10 mouse cellular contexts compared by ENCODE assay signal in the genomic region with DNA sequence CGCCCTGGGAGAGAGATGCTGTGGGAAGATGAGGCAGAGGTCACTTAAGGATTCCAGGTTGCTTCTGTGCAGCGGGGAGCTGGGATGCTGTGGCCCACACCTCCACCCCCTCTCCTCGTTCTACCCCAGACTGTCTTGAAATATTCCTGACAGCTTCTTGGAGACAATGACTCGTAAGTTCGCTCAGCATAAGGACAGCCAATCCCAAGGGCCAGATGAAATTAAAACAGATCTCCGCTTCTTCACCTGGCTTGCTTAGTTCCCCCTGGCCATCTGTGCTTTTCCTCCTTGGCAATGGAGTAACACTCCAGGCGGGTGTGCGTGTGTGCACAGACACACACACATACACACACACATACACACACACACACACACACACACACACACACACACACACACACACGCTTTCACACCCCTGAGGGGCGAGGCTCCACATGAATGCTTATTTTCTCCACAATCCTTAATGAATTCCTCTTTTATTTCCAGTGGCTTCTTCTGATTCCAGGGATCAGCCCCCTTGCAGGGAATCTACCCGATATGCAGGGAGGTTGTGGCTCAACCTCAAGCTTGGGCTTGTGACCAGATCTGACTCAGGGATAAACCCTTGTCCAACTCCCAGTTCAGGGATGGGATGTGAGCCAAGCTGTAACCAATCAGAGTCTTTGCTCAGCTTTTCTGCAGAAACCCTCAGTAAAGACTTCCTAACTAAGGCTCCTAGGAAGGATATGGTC. TPM values are rescaled to one million over a fixed set of nuclear protein-coding genes. Genes with fewer than 3 reads are reported as not detected.
DNase-seq lines count a peak whose midpoint lies in the region; ATAC-seq and TF ChIP-seq lines count a peak whose summit lies in the region.
"Had no signal": no experiment of that assay in that cellular context is flagged by ENCODE, and none has a peak within 500 bp of the region (broad histone marks: within the 10 kb centered on the region; RNA-seq: fewer than 3 reads in every experiment).

No protein-coding gene starts in this region.

- H3K9me3 ChIP-seq in kidney, postnatal 0 days (replicated peaks; ENCODE audit: low read length) = no peaks in the 10 kb centered on the region
- H3K9me3 ChIP-seq in kidney, embryonic 16.5 days (ENCODE audit: low read length) = no peaks in the 10 kb centered on the region
- no peaks in the 10 kb centered on the region for H3K9me3 ChIP-seq in embryonic facial prominence, embryonic 15.5 days (replicated peaks)
- no peaks in the 10 kb centered on the region for H3K9me3 ChIP-seq in limb, embryonic 15.5 days

- H3K9ac ChIP-seq in kidney, postnatal 0 days (ENCODE audit: low read depth, low read length) = no peak overlapping the region
- H3K9ac ChIP-seq in kidney, embryonic 16.5 days (replicated peaks; ENCODE audit: low read length) = no peak overlapping the region
- H3K9ac ChIP-seq in embryonic facial prominence, embryonic 15.5 days = no peak overlapping the region
- no peak overlapping the region for H3K9ac ChIP-seq in limb, embryonic 15.5 days

- TF ChIP-seq CTCF in kidney, postnatal 0 days (IDR thresholded peaks at IDR 0.05; ENCODE audit: low read depth) = no peak

- no peak overlapping the region for H3K4me2 ChIP-seq in kidney, postnatal 0 days (ENCODE audit: low read length)
- no peak overlapping the region for H3K4me2 ChIP-seq in kidney, embryonic 16.5 days (replicated peaks; ENCODE audit: low read depth, low read length)
- no peak overlapping the region for H3K4me2 ChIP-seq in embryonic facial prominence, embryonic 15.5 days (replicated peaks)
- H3K4me2 ChIP-seq in limb, embryonic 15.5 days = no peak overlapping the region

- ATAC-seq in kidney, postnatal 0 days (replicated peaks; ENCODE audit: low FRiP score, low read depth) = no peak
- no peak for ATAC-seq in kidney, embryonic 16.5 days (ENCODE audit: low FRiP score, low TSS enrichment)
- ATAC-seq in embryonic facial prominence, embryonic 15.5 days (ENCODE audit: insufficient number of reproducible peaks, low FRiP score, low TSS enrichment, low read depth) = peak; percentile 61; the same call in 1 of the 2 replicates
- 0 out of 2 replicates have a peak, but pooled peaks have one; percentile 51 for ATAC-seq in limb, embryonic 15.5 days (ENCODE audit: insufficient number of reproducible peaks, low FRiP score, low TSS enrichment, low read depth)
- no peak for ATAC-seq in erythroid progenitor cell, adult 5-6 weeks (replicated peaks; ENCODE audit: low FRiP score, poor library complexity, severe bottlenecking)

- H3K36me3 ChIP-seq in kidney, postnatal 0 days (ENCODE audit: insufficient read depth, low read length) = no peaks in the 10 kb centered on the region
- no peaks in the 10 kb centered on the region for H3K36me3 ChIP-seq in kidney, embryonic 16.5 days (ENCODE audit: insufficient read depth, low read length)
- no peaks in the 10 kb centered on the region for H3K36me3 ChIP-seq in embryonic facial prominence, embryonic 15.5 days
- no peaks in the 10 kb centered on the region for H3K36me3 ChIP-seq in limb, embryonic 15.5 days

- no peaks in the 10 kb centered on the region; the same call in 1 of the 2 replicates for H3K4me1 ChIP-seq in kidney, postnatal 0 days (replicated peaks; ENCODE audit: insufficient read depth, low read length)
- peaks cover 17% of the 10 kb centered on the region for H3K4me1 ChIP-seq in kidney, embryonic 16.5 days (ENCODE audit: insufficient read depth, low read length)
- peaks cover 48% of the 10 kb centered on the region for H3K4me1 ChIP-seq in embryonic facial prominence, embryonic 15.5 days
- H3K4me1 ChIP-seq in limb, embryonic 15.5 days = peaks cover 41% of the 10 kb centered on the region

- H3K27me3 ChIP-seq in kidney, postnatal 0 days (ENCODE audit: insufficient read depth, low read length) = no peaks in the 10 kb centered on the region
- no peaks in the 10 kb centered on the region for H3K27me3 ChIP-seq in kidney, embryonic 16.5 days (ENCODE audit: insufficient read depth, low read length)
- H3K27me3 ChIP-seq in embryonic facial prominence, embryonic 15.5 days = no peaks in the 10 kb centered on the region
- no peaks in the 10 kb centered on the region for H3K27me3 ChIP-seq in limb, embryonic 15.5 days

- no peak overlapping the region for H3K27ac ChIP-seq in kidney, postnatal 0 days
- H3K27ac ChIP-seq in kidney, embryonic 16.5 days (ENCODE audit: low read length) = no peak overlapping the region
- peak overlapping the region; percentile 28; the same call in 1 of the 2 replicates for H3K27ac ChIP-seq in embryonic facial prominence, embryonic 15.5 days (replicated peaks)
- H3K27ac ChIP-seq in limb, embryonic 15.5 days = peak overlapping the region; percentile 27; the same call in 1 of the 2 replicates

- H3K4me3 ChIP-seq in kidney, postnatal 0 days (replicated peaks; ENCODE audit: low read depth, low read length) = no peak overlapping the region
- no peak overlapping the region for H3K4me3 ChIP-seq in kidney, embryonic 16.5 days (ENCODE audit: low read length)
- H3K4me3 ChIP-seq in embryonic facial prominence, embryonic 15.5 days (replicated peaks) = no peak overlapping the region
- no peak overlapping the region for H3K4me3 ChIP-seq in limb, embryonic 15.5 days

- 82% methylated on average over 11 of the region's 11 CpGs for WGBS in kidney, postnatal 0 days
- 87% methylated on average over 11 of the region's 11 CpGs for WGBS in kidney, embryonic 16.5 days
- WGBS in embryonic facial prominence, embryonic 15.5 days = 63% methylated on average over 11 of the region's 11 CpGs
- WGBS in limb, embryonic 15.5 days = 65% methylated on average over 11 of the region's 11 CpGs

- DNase-seq in kidney, postnatal 0 days (ENCODE audit: low spot score) = peak; percentile 19
- DNase-seq in adrenal gland, postnatal 25 days = peak; percentile 38
- DNase-seq in spleen, postnatal 4 days (ENCODE audit: low spot score in 2 of 2) = no peak
- DNase-seq in layer of hippocampus, postnatal 25 days (ENCODE audit: extremely low spot score in 1 of 2, low spot score in 1 of 2) = no peak
- DNase-seq: kidney, postnatal 14 days had no signal

RNA-seq across cellular contexts. Expression of a gene that starts 8.4 kb away (rescaled TPM):
- 23.9 and 27.9 TPM in 2 replicates for polyA plus RNA-seq in kidney, postnatal 0 days (2015; fragmentation: Nextera tagmentation; extraction: Ambion mirVana)
- 38.5 and 41.9 TPM in 2 replicates for polyA plus RNA-seq in kidney, embryonic 16.5 days (2015; fragmentation: Nextera tagmentation; extraction: Ambion mirVana)
- 13.6 and 18.3 TPM in 2 replicates for total RNA-seq in adrenal gland, postnatal 25 days (2021)
- 53.6 and 55.8 TPM in 2 replicates for polyA plus RNA-seq in embryonic facial prominence, embryonic 15.5 days (2015; fragmentation: Nextera tagmentation; extraction: Ambion mirVana)
- 57.5 and 59.2 TPM in 2 replicates for polyA plus RNA-seq in limb, embryonic 15.5 days (2015; fragmentation: Nextera tagmentation; extraction: Ambion mirVana)
- total RNA-seq in erythroid progenitor cell, adult 5-6 weeks (2015; ENCODE audit: low replicate concordance) = 0.36 TPM in 1 of 2 replicates, not detected in the other
- not detected in 2 replicates for total RNA-seq in erythroid progenitor cell, adult 5-6 weeks (2017; ENCODE audit: low replicate concordance)
- 1 to 10 TPM; 6.0 to 8.7 TPM for total RNA-seq in layer of hippocampus, postnatal 25 days (2021)

RNA-seq across cellular contexts. Expression of a gene that starts 35.2 kb away (rescaled TPM):
- polyA plus RNA-seq in kidney, postnatal 0 days (2015; fragmentation: Nextera tagmentation; extraction: Ambion mirVana) = 168 and 169 TPM in 2 replicates
- 135 and 139 TPM in 2 replicates for polyA plus RNA-seq in kidney, embryonic 16.5 days (2015; fragmentation: Nextera tagmentation; extraction: Ambion mirVana)
- 151 and 177 TPM in 2 replicates for total RNA-seq in adrenal gland, postnatal 25 days (2021)
- polyA plus RNA-seq in embryonic facial prominence, embryonic 15.5 days (2015; fragmentation: Nextera tagmentation; extraction: Ambion mirVana) = 123 and 127 TPM in 2 replicates
- polyA plus RNA-seq in limb, embryonic 15.5 days (2015; fragmentation: Nextera tagmentation; extraction: Ambion mirVana) = 124 and 129 TPM in 2 replicates
- total RNA-seq in erythroid progenitor cell, adult 5-6 weeks (2015; ENCODE audit: low replicate concordance) = 415 and 552 TPM in 2 replicates
- 202 and 230 TPM in 2 replicates for total RNA-seq in erythroid progenitor cell, adult 5-6 weeks (2017; ENCODE audit: low replicate concordance)
- total RNA-seq in layer of hippocampus, postnatal 25 days (2021) = 100 to 1,000 TPM; 863 to 899 TPM

RNA-seq across cellular contexts. Expression of a gene that starts 58.4 kb away (rescaled TPM):
- 0.89 and 1.4 TPM in 2 replicates for polyA plus RNA-seq in kidney, postnatal 0 days (2015; fragmentation: Nextera tagmentation; extraction: Ambion mirVana)
- 1.0 and 1.5 TPM in 2 replicates for polyA plus RNA-seq in kidney, embryonic 16.5 days (2015; fragmentation: Nextera tagmentation; extraction: Ambion mirVana)
- total RNA-seq in adrenal gland, postnatal 25 days (2021) = 8.0 and 10.2 TPM in 2 replicates
- polyA plus RNA-seq in embryonic facial prominence, embryonic 15.5 days (2015; fragmentation: Nextera tagmentation; extraction: Ambion mirVana) = 3.7 and 4.6 TPM in 2 replicates
- 2.9 and 3.2 TPM in 2 replicates for polyA plus RNA-seq in limb, embryonic 15.5 days (2015; fragmentation: Nextera tagmentation; extraction: Ambion mirVana)
- total RNA-seq in erythroid progenitor cell, adult 5-6 weeks (2015; ENCODE audit: low replicate concordance) = not detected in 2 replicates
- total RNA-seq in erythroid progenitor cell, adult 5-6 weeks (2017; ENCODE audit: low replicate concordance) = not detected in 2 replicates
- total RNA-seq in layer of hippocampus, postnatal 25 days (2021) = 100 to 1,000 TPM; 230 to 247 TPM
- total RNA-seq: common myeloid progenitor, adult 5-6 weeks had no signal

Comparison
In these comparisons a context has a peak if more than half of its experiments do, and no peak if none do; other contexts are left out.
1. ATAC-seq: peak in embryonic facial prominence, embryonic 15.5 days (single experiment) and limb, embryonic 15.5 days (single experiment); none in kidney, postnatal 0 days (single experiment), kidney, embryonic 16.5 days (single experiment) and erythroid progenitor cell, adult 5-6 weeks (single experiment).
2. DNase-seq: peak in kidney, postnatal 0 days (single experiment) and adrenal gland, postnatal 25 days (single experiment); none in spleen, postnatal 4 days (0 of 2) and layer of hippocampus, postnatal 25 days (0 of 2).
3. H3K27ac ChIP-seq: peak in embryonic facial prominence, embryonic 15.5 days (single experiment) and limb, embryonic 15.5 days (single experiment); none in kidney, postnatal 0 days (single experiment) and kidney, embryonic 16.5 days (single experiment).